Mouse (Mus musculus): ENCODE data around the gene Olfr13. TPM values are rescaled to one million over a fixed set of nuclear protein-coding genes. Genes with fewer than 3 reads are reported as not detected.
"Not testable (repeated sequence)": the region's sequence is repeated elsewhere in the genome, so short reads cannot be mapped to it uniquely, and the experiment has no call there.

The Olfr13 gene
- total RNA-seq (2014; rRNA removed) (not detected in 2 replicates), polyA plus RNA-seq (2012; rRNA removed) (not detected in 2 replicates)

GRCm38 (mm10) chr6:43171840-43172239 is at the start of gene Olfr13:
Gene Olfr13 (plus strand): TSS chr6:43172140.
- TF ChIP-seq POLR2A (IDR thresholded peaks at IDR 0.05; ENCODE audit: extremely low read depth, insufficient read depth, low read length) (no peak), CTCF (IDR thresholded peaks at IDR 0.05; ENCODE audit: low read depth, low read length) (no peak)
- DNase-seq (ENCODE audit: extremely low read depth, low read depth, low spot score) = no peak
- H3K4me3 ChIP-seq (ENCODE audit: insufficient read depth, low read depth, low read length) = no peak within 1 kb of the TSS

GRCm38 (mm10) chr6:43146267-43146666 is 25.7 kb upstream of the Olfr13 start, which contains the start of gene Olfr237-ps1:
Gene Olfr237-ps1 (plus strand): TSS chr6:43146567.
- not testable (repeated sequence) for H3K4me3 ChIP-seq (ENCODE audit: insufficient read depth, low read depth, low read length); H3K9ac ChIP-seq (ENCODE audit: low read depth, low read length); H3K27me3 ChIP-seq (ENCODE audit: control insufficient read depth, insufficient read depth, low read length); H3K4me1 ChIP-seq (ENCODE audit: control insufficient read depth, insufficient read depth, low read length); H3K27ac ChIP-seq (replicated peaks; ENCODE audit: insufficient read depth, low read depth, low read length); H3K79me2 ChIP-seq (ENCODE audit: control insufficient read depth, insufficient read depth, low read length); H3K36me3 ChIP-seq (ENCODE audit: control insufficient read depth, insufficient read depth, low read length); DNase-seq (ENCODE audit: extremely low read depth, low read depth, low spot score)
- 70% methylated on average over 2 of the region's 2 CpGs for WGBS

More at GRCm38 (mm10) chr6:43171840-43172239, at the start of gene Olfr13:
- 59% methylated on average over 4 of the region's 4 CpGs for WGBS
- H3K27ac ChIP-seq (replicated peaks; ENCODE audit: insufficient read depth, low read depth, low read length) = no peak within 1 kb of the TSS
- no peaks in the 10 kb centered on the region for H3K79me2 ChIP-seq (ENCODE audit: control insufficient read depth, insufficient read depth, low read length)
- no peak within 1 kb of the TSS for H3K9ac ChIP-seq (ENCODE audit: low read depth, low read length)
- no peaks in the 10 kb centered on the region for H3K27me3 ChIP-seq (ENCODE audit: control insufficient read depth, insufficient read depth, low read length)
- no peaks in the 10 kb centered on the region for H3K36me3 ChIP-seq (ENCODE audit: control insufficient read depth, insufficient read depth, low read length)
- no peaks in the 10 kb centered on the region for H3K4me1 ChIP-seq (ENCODE audit: control insufficient read depth, insufficient read depth, low read length)

- H3K9ac ChIP-seq (ENCODE audit: low read depth, low read length) = no peak overlapping the region
- no peak for TF ChIP-seq CTCF (IDR thresholded peaks at IDR 0.05; ENCODE audit: low read depth, low read length)
- WGBS = 22% methylated on average over 1 of the region's 1 CpGs
- no peaks in the 10 kb centered on the region; the same call in 1 of the 2 replicates for H3K4me1 ChIP-seq (ENCODE audit: control insufficient read depth, insufficient read depth, low read length)
- H3K36me3 ChIP-seq (ENCODE audit: control insufficient read depth, insufficient read depth, low read length) = no peaks in the 10 kb centered on the region
- H3K79me2 ChIP-seq (ENCODE audit: control insufficient read depth, insufficient read depth, low read length) = no peaks in the 10 kb centered on the region
- no peak overlapping the region for H3K27ac ChIP-seq (replicated peaks; ENCODE audit: insufficient read depth, low read depth, low read length)
- no peak overlapping the region for H3K4me3 ChIP-seq (ENCODE audit: insufficient read depth, low read depth, low read length)
- no peaks in the 10 kb centered on the region for H3K27me3 ChIP-seq (ENCODE audit: control insufficient read depth, insufficient read depth, low read length)
- DNase-seq (ENCODE audit: extremely low read depth, low read depth, low spot score) = no peak
Observed at GRCm38 (mm10) chr6:43159502-43159901, 12.4 kb upstream of the Olfr13 start.

GRCm38 (mm10) chr6:43162982-43163381 is 9.0 kb upstream of the Olfr13 start, which contains the start of gene Olfr437:
Gene Olfr437 (plus strand): TSS chr6:43163282.
- no peaks in the 10 kb centered on the region; the same call in 1 of the 2 replicates for H3K4me1 ChIP-seq (ENCODE audit: control insufficient read depth, insufficient read depth, low read length)
- no peak within 1 kb of the TSS for H3K4me3 ChIP-seq (ENCODE audit: insufficient read depth, low read depth, low read length)
- DNase-seq (ENCODE audit: extremely low read depth, low read depth, low spot score) = no peak
- no peak within 1 kb of the TSS for H3K9ac ChIP-seq (ENCODE audit: low read depth, low read length)
- no peaks in the 10 kb centered on the region for H3K36me3 ChIP-seq (ENCODE audit: control insufficient read depth, insufficient read depth, low read length)
- no peak within 1 kb of the TSS for H3K27ac ChIP-seq (replicated peaks; ENCODE audit: insufficient read depth, low read depth, low read length)
- 61% methylated on average over 3 of the region's 3 CpGs for WGBS
- TF ChIP-seq CTCF (IDR thresholded peaks at IDR 0.05; ENCODE audit: low read depth, low read length) = no peak
- TF ChIP-seq POLR2A (IDR thresholded peaks at IDR 0.05; ENCODE audit: extremely low read depth, insufficient read depth, low read length) = no peak
- no peaks in the 10 kb centered on the region for H3K27me3 ChIP-seq (ENCODE audit: control insufficient read depth, insufficient read depth, low read length)
- H3K79me2 ChIP-seq (ENCODE audit: control insufficient read depth, insufficient read depth, low read length) = no peaks in the 10 kb centered on the region

- no peak for TF ChIP-seq POLR2A (IDR thresholded peaks at IDR 0.05; ENCODE audit: extremely low read depth, insufficient read depth, low read length)
- Histone ChIP-seq H3K79me2 (ENCODE audit: control insufficient read depth, insufficient read depth, low read length) (no peaks in the 10 kb centered on the region), H3K4me1 (ENCODE audit: control insufficient read depth, insufficient read depth, low read length) (no peaks in the 10 kb centered on the region), H3K36me3 (ENCODE audit: control insufficient read depth, insufficient read depth, low read length) (no peaks in the 10 kb centered on the region), H3K27ac (replicated peaks; ENCODE audit: insufficient read depth, low read depth, low read length) (no peak overlapping the region), H3K9ac (ENCODE audit: low read depth, low read length) (no peak overlapping the region), H3K4me3 (ENCODE audit: insufficient read depth, low read depth, low read length) (no peak overlapping the region), H3K27me3 (ENCODE audit: control insufficient read depth, insufficient read depth, low read length) (no peaks in the 10 kb centered on the region)
- DNase-seq (ENCODE audit: extremely low read depth, low read depth, low spot score) = no peak
- 93% methylated on average over 4 of the region's 4 CpGs for WGBS
Observed at GRCm38 (mm10) chr6:43167246-43167645, 4.7 kb upstream of the Olfr13 start.

GRCm38 (mm10) chr6:43178129-43178528 is 6.2 kb downstream of the Olfr13 start:
- no peak overlapping the region for H3K4me3 ChIP-seq (ENCODE audit: insufficient read depth, low read depth, low read length)
- 27% methylated on average over 1 of the region's 1 CpGs for whole genome bisulfite sequencing
- no peak for TF ChIP-seq POLR2A (IDR thresholded peaks at IDR 0.05; ENCODE audit: extremely low read depth, insufficient read depth, low read length)
- TF ChIP-seq CTCF (IDR thresholded peaks at IDR 0.05; ENCODE audit: low read depth, low read length) = no peak
- no peaks in the 10 kb centered on the region for H3K27me3 ChIP-seq (ENCODE audit: control insufficient read depth, insufficient read depth, low read length)
- no peak overlapping the region for H3K27ac ChIP-seq (replicated peaks; ENCODE audit: insufficient read depth, low read depth, low read length)
- no peaks in the 10 kb centered on the region for H3K36me3 ChIP-seq (ENCODE audit: control insufficient read depth, insufficient read depth, low read length)
- H3K9ac ChIP-seq (ENCODE audit: low read depth, low read length) = no peak overlapping the region
- no peaks in the 10 kb centered on the region for H3K79me2 ChIP-seq (ENCODE audit: control insufficient read depth, insufficient read depth, low read length)
- no peak for DNase-seq (ENCODE audit: extremely low read depth, low read depth, low spot score)
- no peaks in the 10 kb centered on the region for H3K4me1 ChIP-seq (ENCODE audit: control insufficient read depth, insufficient read depth, low read length)

All from liver, adult 2 months (tissue).